Mouse (Mus musculus) heart, postnatal 0 days (tissue): ENCODE data around the gene Slco4c1. TPM values are rescaled to one million over a fixed set of nuclear protein-coding genes. Genes with fewer than 3 reads are reported as not detected.

ENCODE experiments used
- ATAC-seq: fragments of 200-750 bp; cut with Nextera tagmentation; 2 replicates; pipeline ENCODE4 v1.8.0; 2017; ENCODE audit warnings: low read depth, moderate number of reproducible peaks, moderate library complexity; ENCODE audit not compliant: insufficient read depth
- DNase-seq: peaks from one replicate; pipeline ENCODE4 v3.0.0-alpha.2; 2016; ENCODE audit warnings: low spot score
- H3K27ac ChIP-seq: fragments of 300-500 bp; sonication (generic); 2 replicates; pipeline ENCODE4 v1.5.1; 2014; ENCODE audit warnings: low read depth, mild to moderate bottlenecking
- H3K27me3 ChIP-seq: fragments of 300-500 bp; sonication (generic); 2 replicates; pipeline ENCODE4 v1.6.1; 2014; ENCODE audit warnings: low read length, mixed read lengths; ENCODE audit not compliant: control insufficient read depth, insufficient read depth
- H3K36me3 ChIP-seq: fragments of 300-500 bp; sonication (generic); replicated peaks from 2 replicates; pipeline ENCODE4 v1.6.1; 2014; ENCODE audit warnings: low read length, mixed read lengths; ENCODE audit not compliant: control insufficient read depth, insufficient read depth
- H3K4me1 ChIP-seq: fragments of 300-500 bp; sonication (generic); 2 replicates; pipeline ENCODE4 v1.6.1; 2014; ENCODE audit warnings: antibody characterized with exemption; ENCODE audit not compliant: control insufficient read depth, insufficient read depth
- H3K4me2 ChIP-seq: fragments of 300-500 bp; sonication (generic); 2 replicates; pipeline ENCODE4 v1.6.1; 2014; ENCODE audit warnings: low read depth, mild to moderate bottlenecking, low read length, moderate library complexity
- H3K4me3 ChIP-seq: fragments of 300-500 bp; sonication (generic); 2 replicates; pipeline ENCODE4 v1.5.1; 2014; ENCODE audit warnings: low read depth, low read length
- H3K9ac ChIP-seq: fragments of 300-500 bp; sonication (generic); replicated peaks from 2 replicates; pipeline ENCODE4 v1.6.1; 2014; ENCODE audit warnings: low read depth, low read length, mixed read lengths
- H3K9me3 ChIP-seq: fragments of 300-500 bp; sonication (generic); replicated peaks from 2 replicates; pipeline ENCODE4 v1.6.1; 2016; ENCODE audit warnings: low read length; ENCODE audit not compliant: control insufficient read depth
- CTCF ChIP-seq: IDR thresholded peaks from 2 replicates; pipeline ENCODE4 v1.5.1; 2016; ENCODE audit warnings: antibody characterized with exemption, control low read depth, low read depth
- EP300 ChIP-seq: IDR thresholded peaks from 2 replicates; pipeline ENCODE4 v1.6.1; 2016; ENCODE audit warnings: antibody characterized with exemption, low read depth
- WGBS: fragments of 180-500 bp; shearing (Covaris S2); extraction: QIAGEN DNeasy Blood & Tissue Kit; methylation state at CpG from one replicate; pipeline ENCODE4 v1.1.7; 2014; 5-methylcytosine and 5-hydroxymethylcytosine counted together
- polyA plus RNA-seq: library from polyadenylated mRNA; unstranded; fragments of >200 nt; fragmentation: Nextera tagmentation; extraction: Ambion mirVana; gene quantifications from 2 replicates; pipeline ENCODE4 v1.2.1, GENCODE M21; 2015
- total RNA-seq: library from RNA; depleted of rRNA; stranded (reverse); fragments of >200 nt; gene quantifications from 2 replicates; pipeline ENCODE4 v1.2.3, GENCODE M21; 2014; ENCODE audit warnings: low replicate concordance; rRNA removed

Gene Slco4c1
- not detected in 2 replicates for total RNA-seq
- 0.03 TPM in 2 replicates for polyA plus RNA-seq

DNA sequence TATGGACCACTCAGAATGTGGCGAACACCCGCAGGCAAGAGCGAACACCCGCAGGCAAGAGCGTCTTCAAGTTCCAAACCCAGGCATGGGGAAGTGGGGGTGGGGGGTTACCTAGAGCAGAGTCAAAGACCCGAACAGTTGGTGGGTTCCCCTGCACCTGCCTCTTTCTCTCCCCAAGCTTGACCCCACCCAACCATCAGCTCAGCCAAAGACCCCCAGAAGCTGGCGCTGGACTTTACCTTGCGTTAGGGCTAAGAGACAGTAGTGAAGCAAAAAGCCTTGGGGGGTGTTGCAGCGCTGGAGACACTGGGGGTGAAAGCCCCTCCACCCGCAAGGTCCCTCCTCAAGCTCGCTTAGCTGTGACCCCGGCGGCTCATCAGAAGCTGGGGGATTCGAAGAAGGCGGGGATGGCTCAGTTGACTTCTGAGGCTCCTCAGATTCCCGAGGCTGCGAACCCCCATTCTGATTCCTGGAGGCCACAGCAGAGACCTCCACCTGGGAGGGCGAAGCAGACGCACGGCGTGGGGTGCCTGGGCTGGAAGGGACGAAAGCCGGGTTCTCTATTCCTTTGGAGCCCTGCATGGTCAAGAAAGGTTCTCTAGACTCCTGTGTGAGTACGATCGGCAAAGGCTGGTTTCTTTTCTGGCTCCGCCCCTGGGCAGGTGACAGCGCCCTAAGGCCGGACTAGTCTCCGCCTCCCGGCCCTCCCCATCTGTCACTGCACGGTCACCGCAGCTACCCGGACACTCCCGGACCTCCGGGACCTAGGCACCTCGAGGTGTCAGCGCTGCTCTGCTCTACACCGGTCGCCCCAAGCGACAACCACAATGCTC lies at the start of gene Slco4c1:
Gene Slco4c1 (minus strand): TSS at position 644 of the 833 bp plus-strand sequence.
- H3K27ac ChIP-seq: no peak within 1 kb of the TSS
- no peaks in the 10 kb centered on the region for H3K4me1 ChIP-seq
- DNase-seq: no peak

DNA sequence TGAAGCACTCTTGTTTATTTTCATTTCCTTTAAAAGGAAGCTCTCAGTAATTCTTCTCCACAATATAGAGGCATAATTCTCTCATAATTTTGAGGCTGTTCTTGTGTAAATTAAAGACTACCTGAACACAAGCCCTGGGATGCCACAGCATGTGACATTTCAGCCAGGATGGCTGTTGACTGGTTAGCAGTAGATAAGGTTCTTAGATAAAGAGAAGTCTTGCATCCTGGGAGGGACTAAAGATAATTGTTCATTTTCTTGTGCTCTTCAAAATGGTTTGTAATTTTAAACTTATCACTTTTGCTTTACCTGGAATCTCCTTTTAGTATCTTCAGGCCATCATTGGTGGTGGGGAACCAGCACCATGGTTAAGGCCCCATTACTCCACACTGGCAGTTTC lies 45.4 kb upstream of the Slco4c1 start:
- DNase-seq (no peak), ATAC-seq (no peak)
- H3K4me2 ChIP-seq: no peak overlapping the region
- H3K27me3 ChIP-seq: no peaks in the 10 kb centered on the region
- no peak for TF ChIP-seq EP300
- TF ChIP-seq CTCF: no peak
- H3K9me3 ChIP-seq: no peaks in the 10 kb centered on the region
- no peak overlapping the region for H3K27ac ChIP-seq
- H3K36me3 ChIP-seq: no peaks in the 10 kb centered on the region
- no peaks in the 10 kb centered on the region for H3K4me1 ChIP-seq
- H3K9ac ChIP-seq: no peak overlapping the region
- no peak overlapping the region for H3K4me3 ChIP-seq

More for the DNA sequence above, at the start of gene Slco4c1:
- H3K4me2 ChIP-seq: peak within 1 kb of the TSS; percentile 69
- peaks cover 17% of the 10 kb centered on the region for H3K27me3 ChIP-seq
- no peaks in the 10 kb centered on the region for H3K9me3 ChIP-seq
- H3K36me3 ChIP-seq: no peaks in the 10 kb centered on the region
- no peak for TF ChIP-seq EP300
- TF ChIP-seq CTCF: no peak
- peak within 1 kb of the TSS; percentile 22; the same call in 1 of the 2 replicates for H3K9ac ChIP-seq
- 2% methylated on average over 40 of the region's 40 CpGs for WGBS
- peak; percentile 27; the same call in 1 of the 2 replicates for ATAC-seq
- peak within 1 kb of the TSS; percentile 42 for H3K4me3 ChIP-seq

DNA sequence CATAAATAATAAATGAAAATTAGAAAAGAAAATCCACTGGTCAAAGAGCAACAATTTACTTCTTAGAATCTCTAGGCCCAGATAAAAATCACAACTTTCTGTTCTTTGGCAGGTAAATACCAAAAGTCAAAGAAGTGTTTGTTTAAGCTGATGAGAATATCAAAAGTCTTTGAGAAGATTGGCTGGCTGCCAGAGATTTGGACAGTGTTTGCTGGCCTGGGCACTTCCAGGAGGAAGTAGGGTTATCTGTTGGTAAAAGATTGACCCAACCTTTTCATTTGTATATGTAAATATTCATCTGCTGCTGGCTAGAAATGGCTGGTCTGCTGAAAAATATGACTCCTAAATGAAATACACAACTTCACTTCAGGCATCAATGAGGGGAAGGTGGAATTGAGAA lies 11.8 kb upstream of the Slco4c1 start:
- Histone ChIP-seq H3K4me3 (no peak overlapping the region), H3K4me2 (no peak overlapping the region), H3K9me3 (no peaks in the 10 kb centered on the region), H3K36me3 (no peaks in the 10 kb centered on the region), H3K27ac (no peak overlapping the region), H3K27me3 (no peaks in the 10 kb centered on the region), H3K4me1 (no peaks in the 10 kb centered on the region), H3K9ac (no peak overlapping the region)
- DNase-seq (no peak), ATAC-seq (no peak)
- TF ChIP-seq CTCF: no peak
- no peak for TF ChIP-seq EP300

DNA sequence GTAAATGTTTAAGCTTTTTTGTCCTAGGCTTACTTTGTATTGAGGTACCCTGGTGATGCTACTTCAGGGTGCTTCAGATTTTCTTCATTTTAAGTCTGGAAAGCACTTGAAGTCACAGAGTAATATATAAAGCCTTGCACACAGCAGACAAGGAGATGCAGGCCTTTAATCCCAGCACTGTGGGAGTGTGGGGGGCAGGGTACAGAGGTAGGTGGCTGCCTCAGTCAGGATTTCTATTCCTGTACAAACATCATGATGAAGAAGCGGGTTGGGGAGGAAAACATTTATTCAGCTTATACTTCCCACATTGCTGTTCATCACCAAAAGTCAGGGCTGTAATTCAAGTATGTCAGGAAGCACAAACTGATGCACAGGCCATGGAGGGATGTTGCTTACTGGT lies 6.6 kb upstream of the Slco4c1 start:
- H3K4me3 ChIP-seq: no peak overlapping the region
- H3K9me3 ChIP-seq: no peaks in the 10 kb centered on the region
- no peaks in the 10 kb centered on the region for H3K27me3 ChIP-seq
- H3K9ac ChIP-seq: no peak overlapping the region
- H3K4me1 ChIP-seq: no peaks in the 10 kb centered on the region
- no peak for TF ChIP-seq EP300
- TF ChIP-seq CTCF: no peak
- 70% methylated on average over 1 of the region's 1 CpGs for WGBS
- no peaks in the 10 kb centered on the region for H3K36me3 ChIP-seq
- no peak for DNase-seq
- no peak overlapping the region for H3K27ac ChIP-seq
- no peak overlapping the region for H3K4me2 ChIP-seq
- no peak for ATAC-seq

DNA sequence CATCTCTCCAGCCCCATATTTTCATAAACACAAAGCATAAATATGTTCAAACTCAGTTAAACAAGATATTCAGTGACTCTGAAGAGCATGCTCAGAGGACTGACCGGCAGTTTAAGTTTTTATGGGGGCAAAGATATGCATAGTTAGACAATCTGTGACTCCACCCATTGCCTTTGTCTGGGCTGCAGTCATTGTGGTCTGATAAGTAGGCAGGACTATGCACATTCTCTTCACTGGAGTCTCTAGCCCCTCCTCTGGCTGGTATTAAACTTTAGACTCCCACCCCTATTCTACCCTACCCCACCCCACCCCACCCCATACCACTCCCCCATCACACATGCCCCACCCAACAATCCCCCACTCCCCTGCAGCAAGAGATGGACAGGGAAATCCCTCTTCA lies 4.1 kb upstream of the Slco4c1 start:
- ATAC-seq (no peak), DNase-seq (no peak)
- Histone ChIP-seq H3K4me2 (no peak overlapping the region), H3K27ac (no peak overlapping the region), H3K9me3 (no peaks in the 10 kb centered on the region), H3K27me3 (peaks cover 15% of the 10 kb centered on the region), H3K9ac (no peak overlapping the region), H3K4me3 (no peak overlapping the region), H3K36me3 (no peaks in the 10 kb centered on the region), H3K4me1 (no peaks in the 10 kb centered on the region)
- no peak for TF ChIP-seq CTCF
- 58% methylated on average over 1 of the region's 1 CpGs for WGBS
